Mouse (Mus musculus) ES-E14 (cell line): Measurements from ENCODE around the gene Kif20b.

ENCODE experiments used
- CHD2 ChIP-seq: IDR thresholded peaks from 2 replicates; pipeline ENCODE4 v1.6.1; 2014; ENCODE audit warnings: mild to moderate bottlenecking, low read depth, low read length, inconsistent platforms
- HCFC1 ChIP-seq: IDR thresholded peaks from 2 replicates; pipeline ENCODE4 v1.6.1; 2012; ENCODE audit warnings: low read length, inconsistent platforms, borderline replicate concordance; ENCODE audit not compliant: insufficient read depth
- MAFK ChIP-seq: IDR thresholded peaks from 2 replicates; pipeline ENCODE4 v1.6.1; 2014; ENCODE audit warnings: mild to moderate bottlenecking, low read depth, low read length, inconsistent platforms; ENCODE audit not compliant: insufficient read depth
- ZC3H11A ChIP-seq: IDR thresholded peaks from 2 replicates; pipeline ENCODE4 v1.6.1; 2012; ENCODE audit warnings: low read depth, mild to moderate bottlenecking, inconsistent platforms, low read length, borderline replicate concordance
- ZNF384 ChIP-seq: IDR thresholded peaks from 2 replicates; pipeline ENCODE4 v1.6.1; 2012; ENCODE audit warnings: low read depth, low read length, inconsistent platforms

GRCm38 (mm10) chr19:34897082-34897965, 24.8 kb upstream of the Kif20b start:
- TF ChIP-seq ZC3H11A (no peak), MAFK (no peak), HCFC1 (no peak), CHD2 (no peak), ZNF384 (no peak)
